Mouse (Mus musculus) embryo, embryonic 10 days (tissue): ENCODE data around the gene Mbd5.
"Not testable (repeated sequence)": the region's sequence is repeated elsewhere in the genome, so short reads cannot be mapped to it uniquely, and the experiment has no call there.

Experiments used
- DNase-seq: peaks from one replicate; pipeline ENCODE4 v3.0.0-alpha.2; 2015; ENCODE audit warnings: low spot score

Mbd5 gene

GRCm38 (mm10) chr2:49169766-49170165, 220.5 kb downstream of the Mbd5 start:
- DNase-seq: no peak

- no peak for DNase-seq
These were observed 227.7 kb downstream of the Mbd5 start for GRCm38 (mm10) chr2:49177015-49177414.

DNA sequence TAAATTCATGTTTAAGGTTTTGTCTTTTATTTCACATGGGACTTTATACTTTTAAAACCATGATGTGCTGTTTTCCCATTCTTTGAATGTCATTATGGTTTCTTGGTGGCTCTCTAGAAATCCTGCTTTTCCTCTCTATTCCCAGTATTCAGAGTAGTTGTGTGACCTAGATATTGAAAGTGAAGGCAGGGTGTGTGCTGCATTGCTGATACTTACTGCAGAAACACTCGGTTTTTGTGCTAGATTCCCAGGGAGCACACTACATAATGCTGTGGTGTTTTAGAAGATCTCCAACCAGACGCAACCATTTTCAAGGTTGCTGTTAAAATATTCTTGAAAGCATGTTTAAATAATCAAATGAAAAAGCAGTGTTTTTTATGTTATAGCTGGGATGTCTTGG, 241.7 kb downstream of the Mbd5 start:
- no peak for DNase-seq

- DNase-seq: no peak
These were observed 242.4 kb downstream of the Mbd5 start for GRCm38 (mm10) chr2:49191695-49192094.

DNA sequence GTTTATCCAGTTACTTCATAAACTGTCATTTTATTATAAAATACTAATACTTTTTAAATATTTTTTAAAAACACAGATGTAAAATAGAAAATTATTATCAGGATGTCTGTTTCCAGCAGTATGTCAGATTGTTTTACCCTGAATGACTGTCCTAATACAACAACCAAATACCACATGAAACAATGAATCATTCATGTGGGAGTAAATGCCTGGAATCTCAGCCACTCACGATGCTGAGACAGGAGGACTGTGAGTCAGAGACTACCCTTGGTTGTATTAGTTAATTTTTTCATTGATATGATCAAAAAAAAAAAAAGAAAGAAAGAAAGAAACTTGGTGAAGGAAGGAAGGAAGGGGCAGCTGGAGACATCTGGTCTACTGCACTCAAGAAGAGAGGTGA, 254.8 kb downstream of the Mbd5 start:
- DNase-seq: no peak

GRCm38 (mm10) chr2:49205692-49206091, 256.4 kb downstream of the Mbd5 start:
- not testable (repeated sequence) for DNase-seq

DNA sequence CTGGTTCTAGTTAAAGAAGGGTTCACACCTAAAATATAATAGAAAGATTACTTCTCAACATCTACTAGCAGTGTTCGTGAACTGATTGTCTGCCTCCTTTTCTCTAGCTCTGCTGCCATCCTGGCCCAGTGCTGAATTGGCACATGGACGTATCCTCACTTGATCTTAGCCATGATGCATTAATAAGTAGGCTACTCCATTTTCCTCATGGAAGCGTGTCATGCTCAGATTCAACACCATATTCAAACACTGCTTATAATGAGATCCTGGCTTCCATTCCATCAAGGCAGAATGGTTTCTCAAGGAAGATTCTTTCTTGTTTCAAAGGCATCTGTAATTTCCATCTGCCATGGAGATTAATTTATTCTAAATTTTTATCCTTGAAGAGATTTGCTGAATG, 260.0 kb downstream of the Mbd5 start:
- DNase-seq: no peak

DNA sequence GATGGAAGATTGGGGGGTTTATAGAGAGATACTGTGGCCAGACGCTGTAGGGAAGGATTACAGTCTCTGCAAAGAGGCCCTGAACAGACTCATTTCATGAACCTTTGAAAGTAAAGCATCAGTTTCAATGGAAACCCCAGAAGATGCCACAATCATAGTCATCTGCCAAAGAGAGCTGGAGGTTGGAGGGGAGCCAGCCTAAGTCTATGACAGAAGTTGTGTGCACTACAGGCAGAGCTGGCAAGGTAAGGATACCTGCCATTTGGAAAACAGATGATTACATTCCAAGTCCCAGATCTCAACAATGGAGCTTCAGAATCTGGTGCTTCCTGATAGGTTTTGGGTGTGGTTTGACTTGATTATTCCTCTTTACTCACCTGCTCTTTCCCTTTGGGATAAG, 261.1 kb downstream of the Mbd5 start:
- DNase-seq: no peak

DNA sequence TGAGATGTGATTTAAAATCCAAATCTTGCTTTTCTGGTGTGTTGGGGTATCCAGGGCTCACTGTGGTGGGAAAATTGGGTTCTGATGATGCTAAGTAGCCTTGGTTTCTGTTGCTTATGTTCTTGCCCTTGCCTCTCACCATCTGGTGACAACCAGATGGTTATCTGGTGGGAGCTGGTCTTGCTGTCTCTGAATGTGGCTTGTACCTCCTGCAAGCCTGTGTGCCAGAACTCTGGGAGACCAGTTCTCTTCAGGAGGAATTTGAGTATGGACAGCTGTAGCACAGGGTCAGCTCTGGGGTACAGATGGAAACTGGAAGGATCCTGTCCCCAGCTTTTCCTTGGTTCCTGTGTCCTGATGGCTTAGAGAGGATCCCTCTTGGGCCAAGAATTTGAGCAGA, 280.4 kb downstream of the Mbd5 start:
- DNase-seq: no peak

DNA sequence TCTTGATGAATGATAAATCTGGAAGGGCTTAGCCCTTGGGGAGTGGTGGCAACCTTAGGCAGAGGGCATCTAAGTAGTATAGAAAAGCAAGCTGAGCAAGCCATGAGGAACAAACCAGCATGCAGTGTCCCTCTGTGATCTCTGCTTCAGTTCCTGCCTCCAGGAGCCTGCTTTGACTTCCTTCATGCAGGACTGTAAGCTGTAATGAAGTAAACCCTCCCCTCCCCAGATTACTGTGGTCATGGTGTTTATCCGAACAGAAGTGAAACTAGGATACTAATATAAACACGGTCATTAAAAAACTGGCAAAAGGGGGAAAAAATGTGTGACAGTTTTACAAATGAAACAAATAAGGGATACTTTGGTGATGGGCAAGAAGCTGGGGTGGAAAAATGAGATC, 284.8 kb downstream of the Mbd5 start:
- no peak for DNase-seq

GRCm38 (mm10) chr2:49241715-49242114, 292.4 kb downstream of the Mbd5 start:
- no peak for DNase-seq

GRCm38 (mm10) chr2:49264092-49264491, 314.8 kb downstream of the Mbd5 start:
- no peak for DNase-seq

- peak; percentile 86 for DNase-seq
These were observed 323.1 kb downstream of the Mbd5 start for GRCm38 (mm10) chr2:49272295-49272967.

- no peak for DNase-seq
These were observed 326.9 kb downstream of the Mbd5 start for GRCm38 (mm10) chr2:49276017-49276722.

- DNase-seq: no peak
These were observed 331.2 kb downstream of the Mbd5 start for GRCm38 (mm10) chr2:49280496-49280895.

DNA sequence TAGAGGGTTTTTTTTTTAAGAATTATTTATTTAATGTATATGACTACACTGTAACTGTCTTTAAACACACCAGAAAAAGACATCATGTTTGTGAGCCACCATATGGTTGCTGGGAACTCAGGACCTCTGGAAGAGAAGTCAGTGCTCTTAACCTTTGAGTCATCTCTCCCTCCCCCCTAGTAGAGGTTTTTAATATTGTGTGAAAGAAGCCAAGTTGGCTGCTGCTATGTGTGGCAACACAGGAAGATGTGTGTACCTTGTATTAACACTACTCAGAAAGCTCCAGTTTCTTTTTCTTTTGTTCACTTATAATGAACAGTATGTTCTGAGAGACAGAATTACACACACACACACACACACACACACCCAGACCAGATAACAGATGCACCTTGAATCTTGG, 334.3 kb downstream of the Mbd5 start:
- DNase-seq: no peak

- no peak for DNase-seq
These were observed 337.7 kb downstream of the Mbd5 start for GRCm38 (mm10) chr2:49286965-49287364.

DNA sequence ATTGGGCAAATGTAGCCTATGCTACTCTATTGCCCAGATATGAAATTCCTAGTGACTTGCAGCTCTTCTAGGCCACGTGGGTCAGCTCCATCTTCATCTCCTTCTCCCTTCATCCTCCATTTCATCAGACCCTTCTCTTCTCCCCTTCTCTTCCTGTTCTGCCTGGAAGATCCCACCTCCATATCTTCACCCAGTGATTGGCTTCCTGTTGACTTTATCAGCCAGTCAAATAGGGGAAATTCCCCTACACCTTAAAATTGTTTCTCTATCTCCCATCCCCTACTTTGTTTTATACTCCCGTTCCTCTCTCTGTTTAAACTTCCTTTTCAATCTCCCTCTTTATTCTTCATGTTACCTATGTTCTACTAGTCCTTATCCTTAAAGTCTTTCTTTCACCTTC, 342.4 kb downstream of the Mbd5 start:
- DNase-seq: no peak

DNA sequence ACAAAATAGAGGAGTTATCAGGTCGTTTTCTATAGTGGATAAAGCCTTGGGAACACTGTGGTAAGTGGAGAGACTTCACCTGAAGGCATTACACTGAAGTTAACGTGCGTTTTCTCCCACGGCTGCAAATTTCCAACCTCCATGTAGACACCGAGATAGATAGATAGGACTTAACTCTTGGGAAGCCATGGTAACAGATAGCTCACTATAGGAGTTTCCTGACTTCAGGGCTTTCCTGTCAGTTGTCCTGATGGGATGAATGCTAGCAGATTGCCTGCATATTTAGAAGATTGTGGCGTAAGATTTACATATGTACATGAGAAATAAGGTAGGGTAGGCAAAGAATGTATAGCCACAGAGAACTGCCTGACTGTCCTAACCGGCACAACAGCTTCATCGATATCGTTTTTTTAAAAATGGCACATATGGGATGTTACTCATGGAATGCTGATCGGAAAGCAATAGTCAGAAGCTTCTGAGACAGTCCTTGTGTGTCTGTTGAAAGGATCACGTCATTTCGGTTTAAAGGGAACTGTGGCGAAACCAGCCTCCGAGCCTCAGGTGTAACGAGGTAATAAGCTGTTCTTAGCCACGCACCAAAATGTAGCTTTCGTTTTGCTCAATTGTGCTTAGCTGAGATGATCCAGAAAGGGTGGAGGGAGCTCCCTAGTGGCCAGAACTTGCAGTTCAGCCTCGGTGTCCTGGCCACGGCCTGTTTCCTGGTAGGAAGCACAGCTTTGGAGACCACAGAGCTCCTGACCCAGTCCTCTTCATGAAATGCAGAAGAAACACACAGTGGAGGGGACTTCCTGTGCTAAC, 363.5 kb downstream of the Mbd5 start:
- peak; percentile 87 for DNase-seq

GRCm38 (mm10) chr2:49333594-49333993, 384.3 kb downstream of the Mbd5 start:
- DNase-seq: no peak

- no peak for DNase-seq
These were observed 386.0 kb downstream of the Mbd5 start for GRCm38 (mm10) chr2:49335267-49335666.

- no peak for DNase-seq
These were observed 395.0 kb downstream of the Mbd5 start for GRCm38 (mm10) chr2:49344287-49344686.

DNA sequence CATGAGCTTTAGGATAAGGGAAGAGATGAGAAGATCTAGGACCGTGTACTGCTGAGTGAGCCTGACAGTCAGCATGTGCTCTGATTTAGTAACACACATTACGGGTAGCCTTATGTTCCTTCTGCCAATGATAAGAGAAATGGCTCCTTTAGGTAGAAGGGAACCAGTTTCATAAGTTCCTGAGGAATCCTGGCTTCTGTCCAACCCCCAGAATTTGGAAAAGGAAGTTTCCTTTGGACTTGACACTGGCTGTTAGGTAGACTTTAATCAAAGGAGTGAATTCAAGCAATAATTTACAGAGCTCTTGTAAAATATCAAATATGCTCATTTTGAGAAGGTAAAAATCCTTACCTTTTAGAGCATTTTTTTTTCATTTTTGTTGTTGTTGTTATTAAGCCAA, 396.5 kb downstream of the Mbd5 start:
- DNase-seq: no peak
